Mouse (Mus musculus): ENCODE results near the gene Lrrk1.

DNA sequence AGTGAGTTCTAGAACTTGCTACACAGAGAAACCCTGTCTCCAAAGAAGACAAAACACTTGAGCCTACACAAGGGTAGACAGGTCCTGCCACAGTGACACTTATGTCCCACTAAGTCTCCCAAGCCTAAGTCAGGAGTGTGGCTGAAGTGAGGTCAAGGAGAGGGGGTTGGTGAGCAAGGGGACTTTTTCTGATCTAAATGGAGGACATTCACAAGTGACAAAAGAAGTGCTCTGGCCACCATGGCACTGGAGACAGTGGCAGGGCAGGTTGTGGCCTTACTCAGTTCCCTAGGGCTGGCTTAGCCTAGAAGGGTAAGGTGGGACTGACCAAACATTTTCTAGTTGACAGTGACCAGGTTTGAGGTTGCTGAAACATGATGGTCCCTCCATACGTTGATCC is 172.2 kb downstream of the Lrrk1 start:
- TF ChIP-seq POLR2A (IDR thresholded peaks at IDR 0.05; ENCODE audit: low read depth, low read length): no peak
- no peak for TF ChIP-seq CTCF (IDR thresholded peaks at IDR 0.05; ENCODE audit: borderline replicate concordance, insufficient read depth, low read length)
